Mouse (Mus musculus) layer of hippocampus, adult 8-10 months (tissue): Measurements from ENCODE around the gene Actn3. TPM values are rescaled to one million over a fixed set of nuclear protein-coding genes. Genes with fewer than 3 reads are reported as not detected.

Experiments
- DNase-seq, 2 experiments: peaks; one replicate each; pipeline ENCODE4 v3.0.0; 2022; ENCODE audit warnings: low spot score in 2 of 2
- total RNA-seq, 4 experiments: library from RNA; stranded (reverse); gene quantifications; 2 replicates each; pipeline ENCODE4 v1.2.4; 2022

Actn3 gene
- total RNA-seq, 4 experiments from 2014 or later = 0.74 to 1.4 (median 1.1) TPM

GRCm38 (mm10) chr19:4863048-4863447 lies 14.7 kb downstream of the Actn3 start:
- no peak for DNase-seq

DNA sequence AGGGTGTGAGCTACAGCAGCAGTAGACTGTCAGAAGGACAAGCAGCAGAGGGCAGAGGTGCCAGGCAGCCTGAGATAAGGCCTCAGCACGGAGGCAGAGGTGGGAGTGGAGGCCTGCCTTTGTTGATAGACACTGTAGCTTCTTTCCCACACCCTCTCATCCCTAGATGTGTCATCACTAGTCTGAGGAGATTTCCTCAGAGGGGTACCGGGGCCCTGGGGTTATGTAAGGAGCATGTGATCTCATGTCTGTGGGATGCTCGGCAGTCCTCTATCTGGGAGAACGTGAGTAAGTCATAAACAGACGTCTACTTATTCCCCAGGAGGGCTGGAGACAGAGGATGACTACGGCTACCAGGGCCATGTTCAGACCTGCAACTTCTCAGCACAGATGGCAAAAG lies 18.6 kb downstream of the Actn3 start:
- DNase-seq = no peak

GRCm38 (mm10) chr19:4855951-4856350 lies 21.8 kb downstream of the Actn3 start:
- no peak for DNase-seq

GRCm38 (mm10) chr19:4855470-4855820 lies 22.3 kb downstream of the Actn3 start:
- no peak for DNase-seq

DNA sequence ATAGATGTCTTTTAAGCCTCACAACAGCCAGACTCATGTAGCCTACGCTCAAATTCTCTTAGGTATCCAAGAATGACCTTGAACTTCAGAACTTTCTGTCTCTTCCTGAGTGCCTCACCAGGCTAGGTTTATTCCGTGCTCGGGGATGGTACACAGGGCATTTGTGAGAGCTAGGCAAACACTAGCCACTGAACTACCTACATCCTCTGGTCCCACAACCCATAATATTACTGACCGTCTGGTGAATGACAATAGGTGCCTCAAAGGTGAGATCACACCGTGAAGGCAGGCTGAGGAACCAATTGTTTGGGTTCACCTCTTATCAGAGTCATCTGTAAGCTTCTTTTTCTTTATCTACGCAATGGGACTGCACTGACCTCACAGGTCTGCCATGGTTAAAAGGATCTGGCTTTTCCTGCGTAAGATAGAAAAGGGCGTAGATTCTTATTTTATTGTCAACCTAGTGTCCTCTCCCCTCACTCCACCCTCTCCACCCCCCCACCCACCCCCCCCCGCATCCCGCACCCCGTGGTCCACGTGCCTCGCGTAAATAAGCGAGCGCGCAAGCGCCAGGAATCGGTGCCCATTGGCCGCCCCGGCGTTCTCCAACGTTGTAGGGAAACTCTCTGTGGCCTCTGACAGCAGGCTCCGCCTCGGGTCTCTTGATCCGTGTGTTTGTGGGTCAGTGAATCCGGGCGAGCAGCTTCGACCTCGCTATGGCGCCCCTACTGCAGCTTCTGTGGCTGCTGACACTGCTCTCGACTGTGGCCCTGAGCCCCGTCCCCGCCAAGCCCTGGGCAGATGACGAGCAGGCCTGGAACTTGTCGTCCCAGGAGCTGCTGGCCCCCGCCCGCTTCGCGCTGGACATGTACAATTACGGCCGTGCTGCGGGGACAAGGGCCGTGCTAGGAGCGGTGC lies 22.9 kb downstream of the Actn3 start, which contains the start of gene Ctsf:
TSS of gene Ctsf (plus strand) at position 579 of the 918 bp plus-strand sequence.
- peak; percentile 91 for DNase-seq

DNA sequence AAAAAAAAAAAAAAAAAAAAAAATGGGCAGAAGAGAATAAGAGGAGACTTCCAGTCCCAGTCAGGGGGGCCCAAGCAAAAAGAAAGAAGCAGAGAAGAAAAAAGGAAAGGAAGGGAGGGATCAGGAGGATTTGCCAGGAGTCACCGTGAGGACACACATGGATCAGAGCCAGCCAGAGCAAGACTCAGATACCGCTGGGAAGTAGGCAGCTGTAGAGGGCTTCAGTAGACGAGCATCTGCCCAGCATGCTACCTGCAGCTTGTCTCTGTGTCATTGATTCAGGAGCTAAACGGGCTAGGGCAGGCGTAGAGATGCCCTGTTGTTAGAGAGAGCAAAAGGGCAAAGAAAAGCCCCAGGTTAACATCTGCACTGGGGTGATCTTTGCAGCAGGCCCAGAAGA lies 27.4 kb downstream of the Actn3 start:
- DNase-seq = no peak

GRCm38 (mm10) chr19:4849800-4850199 lies 27.9 kb downstream of the Actn3 start:
- no peak for DNase-seq

- DNase-seq = no peak
These were observed 30.2 kb downstream of the Actn3 start for GRCm38 (mm10) chr19:4847490-4847889.

- DNase-seq = no peak
These were observed 31.9 kb downstream of the Actn3 start for GRCm38 (mm10) chr19:4845846-4846245.

DNA sequence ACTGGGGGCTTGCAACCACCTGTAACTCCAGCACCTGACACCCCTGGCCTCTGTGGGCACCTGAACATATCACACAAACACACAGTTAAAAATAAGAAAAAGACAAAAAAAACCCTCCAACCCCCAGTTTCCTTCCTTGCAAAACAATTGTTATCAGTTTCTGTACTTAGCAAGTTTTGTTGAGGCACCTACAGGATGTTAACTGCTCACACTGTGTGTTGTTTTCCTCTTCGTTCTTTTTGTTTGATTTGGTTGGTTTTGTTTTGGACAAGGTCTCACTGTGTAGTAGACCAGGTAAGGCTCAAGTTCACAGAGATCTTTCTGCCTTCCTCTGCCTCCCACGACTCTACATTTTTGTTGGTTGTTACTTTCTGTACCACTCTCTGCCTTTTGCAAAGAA lies 35.1 kb downstream of the Actn3 start:
- no peak for DNase-seq

DNA sequence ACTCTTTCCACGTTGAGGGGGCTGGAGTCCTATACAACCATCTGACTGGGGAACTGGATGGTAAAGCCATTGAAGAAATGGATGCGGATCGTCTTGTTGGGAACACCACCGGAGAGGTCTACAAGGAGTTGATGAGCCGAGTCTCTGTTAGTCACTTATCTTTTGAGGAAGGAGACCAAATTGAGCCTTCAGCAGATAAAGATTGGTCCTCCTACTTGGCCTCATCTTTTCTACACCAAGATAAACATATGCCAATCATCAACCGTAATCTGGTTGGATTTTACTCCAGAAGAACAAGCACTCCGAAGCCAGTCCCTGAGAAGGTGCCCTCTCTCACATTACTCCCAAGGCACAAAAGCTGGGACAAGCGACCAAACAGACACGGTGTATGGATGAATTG lies 36.9 kb downstream of the Actn3 start:
- DNase-seq = no peak

GRCm38 (mm10) chr19:4839149-4839548 lies 38.6 kb downstream of the Actn3 start, which contains the start of the genes Ccs and Ccdc87:
TSS of gene Ccs (minus strand) at chr19:4839332.
TSS of gene Ccdc87 (plus strand) at chr19:4839366.
- peak; percentile 95 to 98 for DNase-seq

DNA sequence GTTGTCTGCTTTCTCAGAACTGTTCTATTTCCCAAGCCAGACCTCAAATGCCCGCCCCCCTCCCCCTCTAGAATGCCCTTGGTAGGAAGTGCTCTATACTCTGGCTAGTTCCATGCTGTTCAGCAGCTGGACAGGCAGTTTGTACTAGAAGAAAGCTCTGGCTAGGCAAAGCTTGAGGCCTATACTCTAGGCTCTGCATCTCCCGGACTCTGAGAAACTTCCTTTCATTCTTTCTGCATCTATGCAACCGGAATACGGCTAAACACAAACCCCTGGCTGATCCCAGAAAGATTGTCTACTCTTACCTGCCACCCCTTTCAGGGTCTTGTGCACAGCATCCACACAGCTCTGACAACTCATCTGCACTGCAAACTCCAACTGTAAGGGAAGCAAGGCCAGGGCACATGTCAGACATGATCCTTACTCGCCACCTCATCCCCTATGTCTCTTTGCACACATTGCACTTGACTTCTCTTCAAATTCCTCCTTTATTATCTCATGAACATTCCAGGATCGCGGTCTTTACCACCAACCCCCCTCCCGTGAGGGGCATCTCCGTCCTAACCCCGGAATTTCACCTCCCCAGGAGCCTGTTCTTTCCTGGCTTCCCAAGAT lies 39.1 kb downstream of the Actn3 start:
- no peak for DNase-seq

DNA sequence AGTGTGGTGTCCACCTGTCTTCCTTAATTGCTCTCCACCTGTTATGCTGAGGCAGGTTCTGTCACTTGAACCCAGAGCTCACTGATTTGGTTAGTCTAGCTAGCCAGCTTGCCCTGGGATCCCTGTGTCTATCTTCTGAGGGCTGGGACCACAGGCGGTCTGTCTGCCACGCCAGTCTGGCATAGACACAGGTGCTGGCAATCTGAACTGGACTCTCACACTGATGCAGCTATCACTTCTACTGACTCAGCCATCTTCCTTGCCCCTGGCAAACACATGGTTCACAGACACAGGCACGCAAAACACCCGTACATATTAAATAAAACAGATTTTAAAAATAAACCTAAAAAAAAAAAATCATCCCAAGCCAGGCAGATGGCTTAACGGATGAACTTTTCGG lies 40.7 kb downstream of the Actn3 start:
- no peak for DNase-seq

DNA sequence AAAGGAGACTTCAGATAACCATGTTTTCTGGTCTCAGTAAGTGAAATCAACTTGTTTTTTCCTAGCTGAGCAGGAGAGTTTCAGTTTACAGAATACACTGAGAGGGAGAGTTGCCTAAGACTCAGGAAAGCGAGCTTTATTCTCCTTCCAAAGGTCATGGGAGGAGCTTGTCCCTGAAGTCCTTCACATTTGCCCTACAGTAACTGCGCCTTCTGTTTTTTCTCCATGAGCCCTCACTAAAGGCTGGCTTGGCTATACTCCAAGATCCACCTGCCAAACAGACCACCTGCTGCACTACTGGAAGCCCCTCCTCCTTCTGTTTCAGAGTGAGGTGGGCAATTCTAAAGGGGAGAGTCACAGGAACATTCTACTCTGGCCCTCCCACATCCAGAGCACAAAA lies 41.6 kb downstream of the Actn3 start:
- DNase-seq = no peak

- DNase-seq = no peak
These were observed 43.7 kb downstream of the Actn3 start for GRCm38 (mm10) chr19:4833977-4834376.

- DNase-seq = peak; percentile 47 to 53
These were observed 48.6 kb downstream of the Actn3 start for GRCm38 (mm10) chr19:4829156-4829555.

DNA sequence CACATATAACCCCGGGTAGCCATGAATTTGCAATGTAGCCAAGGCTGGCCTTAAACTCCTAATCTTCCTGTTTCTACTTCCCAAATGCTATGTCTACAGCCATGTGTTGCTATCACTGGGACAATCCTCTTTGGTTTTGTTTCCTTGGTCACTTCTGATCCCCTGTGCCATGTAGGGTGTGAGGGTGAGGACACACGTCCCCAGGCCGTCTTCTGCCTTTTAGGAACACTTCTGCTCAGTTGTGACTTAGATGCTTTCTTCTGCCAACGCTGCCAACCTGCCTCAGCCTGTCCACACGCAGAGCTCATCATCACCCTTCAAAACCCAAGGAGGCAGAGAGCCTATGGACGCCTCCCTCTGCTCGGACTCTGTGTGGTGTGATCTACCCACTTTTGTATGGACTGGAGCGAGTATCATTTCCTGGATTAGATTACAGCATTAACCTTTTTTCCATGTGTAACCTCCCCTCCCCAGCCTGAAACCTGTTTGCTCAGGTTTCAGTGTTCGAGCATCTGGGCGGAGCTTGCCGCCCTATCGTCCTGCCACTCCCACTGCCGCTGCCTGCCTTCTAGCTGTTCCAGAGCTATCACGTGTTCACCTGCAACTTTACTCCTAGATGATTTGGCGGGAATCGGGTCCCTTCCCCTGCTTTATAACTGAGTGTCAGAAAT lies 49.1 kb downstream of the Actn3 start:
- DNase-seq = no peak

DNA sequence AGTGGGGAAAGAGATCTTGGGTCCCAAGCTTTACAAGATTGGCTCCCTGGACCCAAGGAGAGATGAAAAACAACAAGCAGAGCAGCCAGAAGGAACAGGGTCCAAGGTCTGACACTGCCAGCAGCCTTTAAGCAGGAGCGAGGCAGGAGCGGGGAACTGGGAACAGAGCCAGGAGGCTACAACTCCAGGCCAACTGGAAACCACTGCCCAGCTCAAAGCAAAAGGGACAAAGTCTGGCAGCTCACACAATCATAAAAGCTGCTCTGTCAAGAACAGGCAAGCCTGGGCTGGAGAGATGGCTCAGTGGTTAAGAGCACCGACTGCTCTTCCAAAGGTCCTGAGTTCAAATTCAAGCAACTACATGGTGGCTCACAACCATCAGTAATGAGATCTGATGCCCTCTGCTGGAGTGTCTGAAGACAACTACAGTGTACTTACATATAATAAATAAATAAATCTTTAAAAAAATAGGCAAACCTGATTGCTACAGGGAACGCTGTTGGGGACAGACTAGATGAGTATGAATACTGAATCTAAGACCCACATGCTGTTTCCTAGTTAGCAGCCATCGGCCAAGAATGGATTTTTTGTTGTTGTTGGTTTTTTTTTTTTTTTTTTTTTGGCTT lies 56.9 kb downstream of the Actn3 start:
- peak; percentile 77 to 79 for DNase-seq

- DNase-seq = no peak
These were observed 60.4 kb downstream of the Actn3 start for GRCm38 (mm10) chr19:4817182-4817835.

GRCm38 (mm10) chr19:4813015-4813414 lies 64.7 kb downstream of the Actn3 start:
- no peak for DNase-seq
